Mouse (Mus musculus) embryonic facial prominence, embryonic 14.5 days (tissue): Measurements from ENCODE around the gene Nme3. TPM values are rescaled to one million over a fixed set of nuclear protein-coding genes. Genes with fewer than 3 reads are reported as not detected.
A peak's percentile ranks its signal among the peaks of the same experiment; 100 is the strongest.
"Not testable (repeated sequence)": the region's sequence is repeated elsewhere in the genome, so short reads cannot be mapped to it uniquely, and the experiment has no call there.

Experiments
- ATAC-seq: fragments of 200-750 bp; cut with Nextera tagmentation; 2 replicates; pipeline ENCODE4 v1.8.0; 2017; ENCODE audit warnings: low read depth, moderate number of reproducible peaks, moderate TSS enrichment
- DNase-seq: peaks from one replicate; pipeline ENCODE4 v3.0.0-alpha.2; 2015; ENCODE audit warnings: low spot score
- H3K27ac ChIP-seq: fragments of 300-500 bp; sonication (generic); replicated peaks from 2 replicates; pipeline ENCODE4 v1.5.1; 2014; ENCODE audit warnings: low read depth, mild to moderate bottlenecking, low read length, moderate library complexity
- H3K27me3 ChIP-seq: fragments of 300-500 bp; sonication (generic); replicated peaks from 2 replicates; pipeline ENCODE4 v1.6.1; 2014; ENCODE audit warnings: low read length; ENCODE audit not compliant: control insufficient read depth, insufficient read depth
- H3K36me3 ChIP-seq: fragments of 300-500 bp; sonication (generic); 2 replicates; pipeline ENCODE4 v1.6.1; 2014; ENCODE audit warnings: low read length, mixed read lengths; ENCODE audit not compliant: control insufficient read depth, insufficient read depth
- H3K4me1 ChIP-seq: fragments of 300-500 bp; sonication (generic); 2 replicates; pipeline ENCODE4 v1.6.1; 2014; ENCODE audit warnings: antibody characterized with exemption, low read length; ENCODE audit not compliant: control insufficient read depth, insufficient read depth
- H3K4me2 ChIP-seq: fragments of 300-500 bp; sonication (generic); 2 replicates; pipeline ENCODE4 v1.6.1; 2014; ENCODE audit warnings: low read depth, mild to moderate bottlenecking, low read length, moderate library complexity, mixed read lengths
- H3K4me3 ChIP-seq: fragments of 300-500 bp; sonication (generic); 2 replicates; pipeline ENCODE4 v1.5.1; 2014; ENCODE audit warnings: low read depth, mild to moderate bottlenecking, low read length
- H3K9ac ChIP-seq: fragments of 300-500 bp; sonication (generic); 2 replicates; pipeline ENCODE4 v1.6.1; 2014; ENCODE audit warnings: low read depth, mild to moderate bottlenecking, low read length, moderate library complexity, mixed read lengths
- H3K9me3 ChIP-seq: fragments of 300-500 bp; sonication (generic); 2 replicates; pipeline ENCODE4 v1.6.1; 2016; ENCODE audit warnings: low read length; ENCODE audit not compliant: control insufficient read depth
- WGBS: fragments of 180-500 bp; shearing (Covaris S2); extraction: QIAGEN DNeasy Blood & Tissue Kit; methylation state at CpG from one replicate; pipeline ENCODE4 v1.1.7; 2014; 5-methylcytosine and 5-hydroxymethylcytosine counted together
- polyA plus RNA-seq: library from polyadenylated mRNA; unstranded; fragments of >200 nt; fragmentation: Nextera tagmentation; extraction: Ambion mirVana; gene quantifications from 2 replicates; pipeline ENCODE4 v1.2.1, GENCODE M21; 2014

Gene Nme3
- polyA plus RNA-seq, 1 experiment from 2014 or later = 46.1 TPM

DNA sequence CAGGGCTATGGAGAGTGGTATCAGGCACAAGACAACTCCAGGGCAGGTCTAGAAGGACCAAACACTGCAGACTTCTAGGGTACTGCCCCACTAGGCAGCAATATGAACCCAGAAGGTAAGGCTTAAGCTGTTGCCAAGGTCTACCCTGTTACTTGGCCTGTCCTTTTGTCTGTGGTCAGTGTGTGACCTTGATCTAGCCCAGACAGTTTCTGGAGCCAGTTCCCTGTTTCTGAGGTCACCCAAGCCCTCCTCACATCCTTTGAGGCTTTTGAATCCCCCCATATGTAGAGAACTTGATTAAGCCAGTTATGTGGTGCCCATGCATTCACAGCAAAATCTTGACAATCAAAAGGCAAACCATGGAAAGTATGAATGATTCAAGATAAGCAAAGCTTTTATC, 39.4 kb downstream of the Nme3 start:
- Histone ChIP-seq H3K4me1 (peaks cover 8% of the 10 kb centered on the region; the same call in 1 of the 2 replicates), H3K4me2 (peak overlapping the region; percentile 88), H3K27ac (no peak overlapping the region), H3K27me3 (no peaks in the 10 kb centered on the region), H3K9me3 (no peaks in the 10 kb centered on the region), H3K9ac (peak overlapping the region; percentile 93), H3K36me3 (peaks cover 23% of the 10 kb centered on the region; the same call in 1 of the 2 replicates), H3K4me3 (peak overlapping the region; percentile 96)
- ATAC-seq (no peak), DNase-seq (no peak)

DNA sequence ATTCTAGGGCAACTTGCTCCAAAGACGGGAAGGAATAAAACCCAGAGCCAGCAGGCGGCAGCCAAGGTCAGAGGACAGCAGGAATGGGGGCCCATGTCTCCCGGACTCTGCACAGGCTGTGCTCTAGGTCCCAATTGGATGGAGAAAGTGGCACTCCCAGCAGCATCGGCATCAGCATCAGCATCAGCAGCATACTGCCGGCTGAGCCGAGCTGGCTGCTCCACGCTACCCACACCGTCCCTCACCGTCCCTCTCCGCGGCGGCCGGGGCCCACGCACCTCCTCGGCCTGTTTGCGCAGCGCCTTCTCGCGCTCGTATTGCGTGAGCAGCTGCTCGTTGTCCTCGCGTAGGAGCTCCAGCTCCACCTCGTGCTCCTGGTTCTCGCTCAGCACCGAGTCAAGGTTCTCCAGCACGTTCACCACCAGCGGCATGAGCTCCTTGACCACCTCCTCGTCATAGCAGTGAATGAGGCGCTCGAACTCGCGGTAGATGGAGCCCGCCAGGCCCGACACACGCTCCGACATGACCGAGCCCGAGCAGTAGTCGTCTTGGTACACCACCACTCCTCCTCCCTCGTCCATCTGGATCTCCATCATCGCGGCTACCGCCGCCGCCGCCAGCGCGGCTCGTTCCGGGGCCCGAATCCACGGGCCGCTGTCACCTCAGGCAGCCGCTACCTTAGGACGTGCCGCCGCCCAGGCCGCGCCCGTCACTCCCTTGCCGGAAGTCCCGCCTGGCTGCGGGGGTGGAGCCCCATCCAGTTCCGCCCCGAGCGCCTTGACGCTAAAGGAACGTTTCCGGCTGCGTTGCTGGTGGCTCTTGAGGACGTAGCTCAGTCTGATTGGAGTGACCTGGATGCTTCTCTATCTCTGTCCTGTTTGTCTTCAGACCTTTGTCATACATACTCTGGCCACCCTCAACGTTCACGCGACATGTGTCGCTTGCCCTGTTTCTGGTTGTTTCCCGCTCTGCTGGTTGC, 40.2 kb downstream of the Nme3 start, which contains the start of gene Mapk8ip3:
Mapk8ip3 (minus strand) TSS at position 719 of the 979 bp plus-strand sequence.
- H3K4me3 ChIP-seq = peak within 1 kb of the TSS; percentile 96
- DNase-seq = peak; percentile 96
- peak within 1 kb of the TSS; percentile 88 for H3K4me2 ChIP-seq
- H3K27ac ChIP-seq = peak within 1 kb of the TSS; percentile 85
- H3K27me3 ChIP-seq = no peaks in the 10 kb centered on the region
- no peaks in the 10 kb centered on the region for H3K9me3 ChIP-seq
- ATAC-seq = peak; percentile 98
- 0% methylated on average over 38 of the region's 78 CpGs for WGBS
- peaks cover 8% of the 10 kb centered on the region; the same call in 1 of the 2 replicates for H3K4me1 ChIP-seq
- H3K36me3 ChIP-seq = peaks cover 18% of the 10 kb centered on the region; the same call in 1 of the 2 replicates
- peak within 1 kb of the TSS; percentile 93 for H3K9ac ChIP-seq

DNA sequence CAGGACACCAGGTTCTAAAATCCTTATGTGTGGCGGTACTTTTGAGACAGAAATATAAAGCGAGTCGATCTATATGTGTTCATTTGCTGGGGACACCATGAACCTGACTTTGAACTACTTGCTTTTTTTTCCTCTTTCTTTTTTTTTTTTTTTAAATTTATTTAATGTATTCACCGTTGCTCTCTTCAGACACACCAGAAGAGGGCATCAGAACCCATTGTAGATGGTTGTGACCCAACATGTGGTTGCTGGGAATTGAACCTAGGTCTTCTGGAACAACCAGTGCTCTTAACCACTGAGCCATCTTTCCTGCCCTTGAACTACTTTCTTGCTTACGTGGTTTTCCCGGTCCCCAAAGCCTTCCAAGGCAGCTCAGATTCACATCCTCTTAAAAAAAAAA, 41.0 kb downstream of the Nme3 start:
- Histone ChIP-seq H3K4me2 (peak overlapping the region; percentile 88), H3K9ac (peak overlapping the region; percentile 93), H3K27me3 (no peaks in the 10 kb centered on the region), H3K4me1 (peaks cover 8% of the 10 kb centered on the region; the same call in 1 of the 2 replicates), H3K4me3 (peak overlapping the region; percentile 96), H3K27ac (peak overlapping the region; percentile 85), H3K9me3 (no peaks in the 10 kb centered on the region), H3K36me3 (peaks cover 14% of the 10 kb centered on the region; the same call in 1 of the 2 replicates)
- DNase-seq (no peak), ATAC-seq (no peak; the same call in 1 of the 2 replicates)
- 43% methylated on average over 6 of the region's 6 CpGs for WGBS

- H3K4me2 ChIP-seq, DNase-seq, H3K27me3 ChIP-seq, H3K9ac ChIP-seq, H3K4me3 ChIP-seq, H3K4me1 ChIP-seq, H3K9me3 ChIP-seq, H3K27ac ChIP-seq: not testable (repeated sequence)
- WGBS = 21% methylated on average over 2 of the region's 2 CpGs
- ATAC-seq = 0 out of 2 replicates have a peak, but pooled peaks have one; percentile 74
- peaks cover 37% of the 10 kb centered on the region for H3K36me3 ChIP-seq
Measured at GRCm38 (mm10) chr17:24942453-24942852, 46.2 kb downstream of the Nme3 start.

- ATAC-seq (no peak), DNase-seq (no peak)
- H3K4me1 ChIP-seq = no peaks in the 10 kb centered on the region
- no peak overlapping the region for H3K4me3 ChIP-seq
- no peaks in the 10 kb centered on the region for H3K27me3 ChIP-seq
- no peak overlapping the region for H3K4me2 ChIP-seq
- no peak overlapping the region for H3K27ac ChIP-seq
- 88% methylated on average over 7 of the region's 7 CpGs for WGBS
- H3K36me3 ChIP-seq = peaks cover 43% of the 10 kb centered on the region
- H3K9ac ChIP-seq = no peak overlapping the region
- no peaks in the 10 kb centered on the region for H3K9me3 ChIP-seq
Measured at GRCm38 (mm10) chr17:24943036-24943435, 46.7 kb downstream of the Nme3 start.

- H3K9ac ChIP-seq, H3K27me3 ChIP-seq, H3K4me1 ChIP-seq, H3K27ac ChIP-seq, H3K4me3 ChIP-seq, H3K9me3 ChIP-seq, DNase-seq, ATAC-seq, H3K4me2 ChIP-seq: not testable (repeated sequence)
- WGBS = 89% methylated on average over 1 of the region's 1 CpGs
- H3K36me3 ChIP-seq = peaks cover 49% of the 10 kb centered on the region
Measured at GRCm38 (mm10) chr17:24943589-24943988, 47.3 kb downstream of the Nme3 start.

Other genes starting within 250 kb of the Nme3 start
- gene Slc9a3r2, start 246.2 kb upstream of the Nme3 start, polyA plus RNA-seq = 56.7 and 57.7 TPM in 2 replicates
- gene Npw, start 238.0 kb upstream of the Nme3 start, polyA plus RNA-seq = 0.82 and 1.4 TPM in 2 replicates
- 23.7 and 25.2 TPM in 2 replicates for gene Zfp598, start 226.8 kb upstream of the Nme3 start, polyA plus RNA-seq
- 7.7 and 8.2 TPM in 2 replicates for gene Syngr3, start 206.5 kb upstream of the Nme3 start, polyA plus RNA-seq
- gene Gfer, start 200.3 kb upstream of the Nme3 start, polyA plus RNA-seq = 40.8 and 41.9 TPM in 2 replicates
- gene Noxo1, start 200.3 kb upstream of the Nme3 start, polyA plus RNA-seq = 3.7 and 5.3 TPM in 2 replicates
- 50.1 and 67.2 TPM in 2 replicates for gene Tbl3, start 188.8 kb upstream of the Nme3 start, polyA plus RNA-seq
- 0.17 TPM in 1 of 2 replicates, not detected in the other for gene Rnf151, start 178.4 kb upstream of the Nme3 start, polyA plus RNA-seq
- gene Rps2, start 178.4 kb upstream of the Nme3 start, polyA plus RNA-seq = 1,571 and 1,579 TPM in 2 replicates
- gene Ndufb10, start 172.0 kb upstream of the Nme3 start, polyA plus RNA-seq = 233 and 267 TPM in 2 replicates
- gene Rpl3l, start 168.7 kb upstream of the Nme3 start, polyA plus RNA-seq = 0.39 TPM in 1 of 2 replicates, not detected in the other
- gene Msrb1, start 159.9 kb upstream of the Nme3 start, polyA plus RNA-seq = 28.7 and 30.3 TPM in 2 replicates
- 10.1 and 11.7 TPM in 2 replicates for gene Hs3st6, start 143.5 kb upstream of the Nme3 start, polyA plus RNA-seq
- not detected in 2 replicates for gene Meiob, start 92.2 kb upstream of the Nme3 start, polyA plus RNA-seq
- 40.6 and 43.3 TPM in 2 replicates for gene Hagh, start 56.4 kb upstream of the Nme3 start, polyA plus RNA-seq
- gene Fahd1, start 46.1 kb upstream of the Nme3 start, polyA plus RNA-seq = 16.2 and 20.0 TPM in 2 replicates
- 0.22 and 0.51 TPM in 2 replicates for gene Igfals, start 30.5 kb upstream of the Nme3 start, polyA plus RNA-seq
- 47.5 and 48.0 TPM in 2 replicates for gene Nubp2, start 10.2 kb upstream of the Nme3 start, polyA plus RNA-seq
- 40.8 and 41.7 TPM in 2 replicates for gene Spsb3, start 9.9 kb upstream of the Nme3 start, polyA plus RNA-seq
- gene Eme2, start 1.4 kb upstream of the Nme3 start, polyA plus RNA-seq = 23.0 and 24.9 TPM in 2 replicates
- 78.5 and 78.7 TPM in 2 replicates for gene Mrps34, start 1.4 kb upstream of the Nme3 start, polyA plus RNA-seq
- gene Mapk8ip3, start 40.5 kb downstream of the Nme3 start, polyA plus RNA-seq = 34.6 and 37.4 TPM in 2 replicates
- 83.6 and 95.6 TPM in 2 replicates for gene Jpt2, start 64.2 kb downstream of the Nme3 start, polyA plus RNA-seq
- 7.1 and 7.7 TPM in 2 replicates for gene Cramp1l, start 119.3 kb downstream of the Nme3 start, polyA plus RNA-seq
- gene Ift140, start 119.6 kb downstream of the Nme3 start, polyA plus RNA-seq = 13.9 and 17.5 TPM in 2 replicates
- gene Tmem204, start 187.1 kb downstream of the Nme3 start, polyA plus RNA-seq = 22.6 and 23.2 TPM in 2 replicates
- gene Telo2, start 219.5 kb downstream of the Nme3 start, polyA plus RNA-seq = 24.8 and 37.2 TPM in 2 replicates
- gene Ptx4, start 224.3 kb downstream of the Nme3 start, polyA plus RNA-seq = 1.8 and 2.9 TPM in 2 replicates
- 21.4 and 22.6 TPM in 2 replicates for gene Clcn7, start 236.9 kb downstream of the Nme3 start, polyA plus RNA-seq